Mouse (Mus musculus) limb, embryonic 11.5 days (tissue): ENCODE measurements around the gene Creb3l4. TPM values are rescaled to one million over a fixed set of nuclear protein-coding genes. Genes with fewer than 3 reads are reported as not detected.
"Not testable (repeated sequence)": the region's sequence is repeated elsewhere in the genome, so short reads cannot be mapped to it uniquely, and the experiment has no call there.

Experiments
- ATAC-seq: fragments of 200-750 bp; cut with Nextera tagmentation; 2 replicates; pipeline ENCODE4 v1.8.0; 2017; ENCODE audit warnings: low read depth; ENCODE audit not compliant: insufficient number of reproducible peaks, low FRiP score, low TSS enrichment
- DNase-seq: peaks from one replicate; pipeline ENCODE4 v3.0.0-alpha.2; 2015; ENCODE audit warnings: low spot score
- H3K27ac ChIP-seq: fragments of 300-500 bp; sonication (generic); replicated peaks from 2 replicates; pipeline ENCODE4 v1.5.1; 2014; ENCODE audit warnings: low read depth, mild to moderate bottlenecking, low read length
- H3K27me3 ChIP-seq: fragments of 300-500 bp; sonication (generic); 2 replicates; pipeline ENCODE4 v1.6.1; 2014; ENCODE audit warnings: mild to moderate bottlenecking, low read length, mixed read lengths; ENCODE audit not compliant: control insufficient read depth, insufficient read depth
- H3K36me3 ChIP-seq: fragments of 300-500 bp; sonication (generic); 2 replicates; pipeline ENCODE4 v1.6.1; 2014; ENCODE audit warnings: mild to moderate bottlenecking, low read length, moderate library complexity, mixed read lengths; ENCODE audit not compliant: control insufficient read depth, insufficient read depth
- H3K4me1 ChIP-seq: fragments of 300-500 bp; sonication (generic); 2 replicates; pipeline ENCODE4 v1.6.1; 2014; ENCODE audit warnings: low read length, mixed read lengths; ENCODE audit not compliant: control insufficient read depth, insufficient read depth
- H3K4me2 ChIP-seq: fragments of 300-500 bp; sonication (generic); 2 replicates; pipeline ENCODE4 v1.6.1; 2014; ENCODE audit warnings: low read depth, mild to moderate bottlenecking, moderate library complexity; ENCODE audit not compliant: severe bottlenecking
- H3K4me3 ChIP-seq: fragments of 300-500 bp; sonication (generic); 2 replicates; pipeline ENCODE4 v1.5.1; 2014; ENCODE audit warnings: low read depth, low read length
- H3K9ac ChIP-seq: fragments of 300-500 bp; sonication (generic); 2 replicates; pipeline ENCODE4 v1.6.1; 2014; ENCODE audit warnings: mild to moderate bottlenecking, low read length
- H3K9me3 ChIP-seq: fragments of 300-500 bp; sonication (generic); 2 replicates; pipeline ENCODE4 v1.6.1; 2016; ENCODE audit warnings: low read length; ENCODE audit not compliant: control insufficient read depth
- WGBS: fragments of 180-500 bp; shearing (Covaris S2); extraction: QIAGEN DNeasy Blood & Tissue Kit; methylation state at CpG from one replicate; pipeline ENCODE4 v1.1.7; 2014; 5-methylcytosine and 5-hydroxymethylcytosine counted together
- polyA plus RNA-seq: library from polyadenylated mRNA; unstranded; fragments of >200 nt; fragmentation: Nextera tagmentation; extraction: Ambion mirVana; gene quantifications from 2 replicates; pipeline ENCODE4 v1.2.1, GENCODE M21; 2014

Gene Creb3l4
- polyA plus RNA-seq, 1 experiment from 2014 or later, result 11.0 TPM

GRCm38 (mm10) chr3:90251731-90252226 lies 8.5 kb upstream of the Creb3l4 start:
- not testable (repeated sequence) for H3K4me3 ChIP-seq, H3K27me3 ChIP-seq, H3K9ac ChIP-seq, H3K36me3 ChIP-seq, H3K27ac ChIP-seq, H3K4me1 ChIP-seq, H3K4me2 ChIP-seq, ATAC-seq, H3K9me3 ChIP-seq, DNase-seq
- 96% methylated on average over 10 of the region's 12 CpGs for WGBS

- 89% methylated on average over 6 of the region's 6 CpGs for WGBS
- peaks cover 5% of the 10 kb centered on the region for H3K4me1 ChIP-seq
These were observed 7.5 kb upstream of the Creb3l4 start for GRCm38 (mm10) chr3:90250791-90251190.

GRCm38 (mm10) chr3:90248746-90249100 lies 5.4 kb upstream of the Creb3l4 start:
- DNase-seq, result peak; percentile 36
- WGBS, result 7% methylated on average over 10 of the region's 10 CpGs
- ATAC-seq, result no peak

More at GRCm38 (mm10) chr3:90250791-90251190, 7.5 kb upstream of the Creb3l4 start:
- Histone ChIP-seq H3K9ac (no peak overlapping the region), H3K9me3 (no peaks in the 10 kb centered on the region), H3K27me3 (no peaks in the 10 kb centered on the region), H3K4me3 (no peak overlapping the region), H3K4me2 (no peak overlapping the region), H3K36me3 (peaks cover 7% of the 10 kb centered on the region), H3K27ac (no peak overlapping the region)
- DNase-seq, result no peak
- no peak for ATAC-seq

GRCm38 (mm10) chr3:90247960-90248745 lies 4.8 kb upstream of the Creb3l4 start, which contains the start of gene Slc39a1:
Slc39a1 (plus strand) TSS chr3:90248172.
- Histone ChIP-seq H3K4me3 (peak within 1 kb of the TSS; percentile 65), H3K9ac (peak within 1 kb of the TSS; percentile 81), H3K36me3 (peaks cover 7% of the 10 kb centered on the region), H3K9me3 (no peaks in the 10 kb centered on the region), H3K27me3 (no peaks in the 10 kb centered on the region), H3K27ac (peak within 1 kb of the TSS; percentile 87), H3K4me2 (peak within 1 kb of the TSS; percentile 83), H3K4me1 (peaks cover 9% of the 10 kb centered on the region)
- under 1% methylated on average over 42 of the region's 44 CpGs for WGBS
- peak; percentile 95 for DNase-seq
- ATAC-seq, result peak; percentile 91

More at GRCm38 (mm10) chr3:90248746-90249100, 5.4 kb upstream of the Creb3l4 start:
- Histone ChIP-seq H3K9ac (peak overlapping the region; percentile 81), H3K4me2 (peak overlapping the region; percentile 83), H3K4me3 (peak overlapping the region; percentile 65), H3K27ac (peak overlapping the region; percentile 87), H3K27me3 (no peaks in the 10 kb centered on the region), H3K4me1 (peaks cover 8% of the 10 kb centered on the region), H3K9me3 (no peaks in the 10 kb centered on the region), H3K36me3 (peaks cover 7% of the 10 kb centered on the region)

GRCm38 (mm10) chr3:90247630-90247959 lies 4.3 kb upstream of the Creb3l4 start:
- 2% methylated on average over 3 of the region's 3 CpGs for WGBS
- ATAC-seq (no peak; the same call in 1 of the 2 replicates), DNase-seq (no peak)
- Histone ChIP-seq H3K9me3 (no peaks in the 10 kb centered on the region), H3K27ac (peak overlapping the region; percentile 87), H3K4me2 (peak overlapping the region; percentile 83), H3K27me3 (no peaks in the 10 kb centered on the region), H3K36me3 (peaks cover 7% of the 10 kb centered on the region), H3K4me3 (peak overlapping the region; percentile 65), H3K9ac (peak overlapping the region; percentile 44; the same call in 1 of the 2 replicates), H3K4me1 (peaks cover 12% of the 10 kb centered on the region)

GRCm38 (mm10) chr3:90245406-90245805 lies 2.1 kb upstream of the Creb3l4 start:
- Histone ChIP-seq H3K27ac (no peak overlapping the region), H3K9me3 (no peaks in the 10 kb centered on the region), H3K36me3 (peaks cover 3% of the 10 kb centered on the region; the same call in 1 of the 2 replicates), H3K27me3 (no peaks in the 10 kb centered on the region), H3K9ac (no peak overlapping the region), H3K4me2 (no peak overlapping the region), H3K4me1 (peaks cover 12% of the 10 kb centered on the region), H3K4me3 (no peak overlapping the region)
- ATAC-seq (no peak), DNase-seq (no peak)
- 75% methylated on average over 2 of the region's 2 CpGs for WGBS

GRCm38 (mm10) chr3:90241669-90242358 lies 1.5 kb downstream of the Creb3l4 start:
- WGBS, result 85% methylated on average over 10 of the region's 10 CpGs
- ATAC-seq (no peak), DNase-seq (no peak)
- no peak overlapping the region for H3K27ac ChIP-seq
- H3K9me3 ChIP-seq, result no peaks in the 10 kb centered on the region
- H3K36me3 ChIP-seq, result no peaks in the 10 kb centered on the region
- no peak overlapping the region for H3K4me3 ChIP-seq
- no peak overlapping the region for H3K4me2 ChIP-seq
- 0 out of 2 replicates have a peak, but pooled peaks cover 7% of the 10 kb centered on the region for H3K4me1 ChIP-seq
- H3K27me3 ChIP-seq, result no peaks in the 10 kb centered on the region
- H3K9ac ChIP-seq, result no peak overlapping the region

GRCm38 (mm10) chr3:90241251-90241650 lies 2.1 kb downstream of the Creb3l4 start:
- H3K27me3 ChIP-seq, result no peaks in the 10 kb centered on the region
- WGBS, result 88% methylated on average over 2 of the region's 2 CpGs
- ATAC-seq, result no peak
- no peak overlapping the region for H3K4me3 ChIP-seq
- 0 out of 2 replicates have a peak, but pooled peaks cover 7% of the 10 kb centered on the region for H3K4me1 ChIP-seq
- H3K4me2 ChIP-seq, result no peak overlapping the region
- H3K9me3 ChIP-seq, result no peaks in the 10 kb centered on the region
- H3K9ac ChIP-seq, result no peak overlapping the region
- no peaks in the 10 kb centered on the region for H3K36me3 ChIP-seq
- H3K27ac ChIP-seq, result no peak overlapping the region
- no peak for DNase-seq
